Mouse (Mus musculus): ENCODE results near the gene Zfp61.

The Zfp61 gene

GRCm38 (mm10) chr7:24299823-24300481 is 1.1 kb downstream of the Zfp61 start:
- peaks cover 8% of the 10 kb centered on the region; the same call in 1 of the 2 replicates for H3K27me3 ChIP-seq (ENCODE audit: insufficient read depth, low read length)
- peak overlapping the region; percentile 97 for H3K4me3 ChIP-seq (replicated peaks; ENCODE audit: low read length)
- peaks cover 18% of the 10 kb centered on the region for H3K4me1 ChIP-seq (replicated peaks; ENCODE audit: low read depth, low read length)
- TF ChIP-seq CTCF (conservative IDR thresholded peaks at IDR 0.05; ENCODE audit: low read length) = no peak
- no peak for TF ChIP-seq POU5F1 (IDR thresholded peaks at IDR 0.05; ENCODE audit: borderline replicate concordance, low read length)
- TF ChIP-seq NANOG (IDR thresholded peaks at IDR 0.05; ENCODE audit: borderline replicate concordance, low read length) = no peak
- H3K36me3 ChIP-seq (ENCODE audit: insufficient read depth, low read length) = peaks cover 40% of the 10 kb centered on the region
- peaks cover 8% of the 10 kb centered on the region for H3K9me3 ChIP-seq (ENCODE audit: low read length)

DNA sequence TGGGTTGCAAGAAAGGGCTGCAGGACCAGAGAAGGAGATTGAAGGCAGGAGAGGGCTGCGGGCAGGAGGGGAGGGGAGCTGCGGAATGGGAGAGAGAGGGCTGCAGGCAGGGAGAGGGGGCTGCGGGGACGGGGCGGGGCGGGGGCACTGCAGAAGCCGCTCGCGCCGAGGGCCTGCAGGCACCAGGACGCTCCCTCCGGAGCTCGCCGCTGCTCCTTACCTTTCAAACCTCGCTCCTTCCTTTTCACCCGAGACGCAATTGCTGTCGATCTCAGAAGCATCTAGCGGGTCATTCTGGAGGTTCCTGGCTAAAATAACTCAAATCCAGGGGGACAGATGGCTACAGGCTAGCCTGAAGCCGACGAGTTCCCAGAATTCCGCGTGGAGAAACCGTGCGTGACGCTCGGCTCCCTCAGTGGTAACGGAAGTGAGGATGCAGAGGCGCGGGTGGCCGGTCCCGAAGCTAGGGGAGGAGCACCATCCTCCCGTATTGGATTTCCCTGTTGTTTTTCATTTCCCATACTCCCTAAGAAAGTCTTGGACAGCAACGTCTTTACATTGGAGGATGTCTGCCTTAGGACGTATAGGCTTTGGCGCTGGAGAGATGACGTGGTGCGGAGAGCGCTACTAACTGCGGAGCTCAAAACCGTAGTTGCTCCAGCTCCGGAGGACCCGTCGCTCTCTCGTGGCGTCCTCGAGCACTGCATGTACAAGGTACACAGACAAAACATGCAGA is 1.9 kb downstream of the Zfp61 start:
- Histone ChIP-seq H3K4me3 (replicated peaks; ENCODE audit: low read length) (peak overlapping the region; percentile 97), H3K36me3 (ENCODE audit: insufficient read depth, low read length) (peaks cover 46% of the 10 kb centered on the region), H3K27me3 (ENCODE audit: insufficient read depth, low read length) (peaks cover 8% of the 10 kb centered on the region; the same call in 1 of the 2 replicates), H3K9me3 (ENCODE audit: low read length) (peaks cover 8% of the 10 kb centered on the region), H3K4me1 (replicated peaks; ENCODE audit: low read depth, low read length) (peaks cover 18% of the 10 kb centered on the region)
- TF ChIP-seq POU5F1 (IDR thresholded peaks at IDR 0.05; ENCODE audit: borderline replicate concordance, low read length) (no peak), CTCF (conservative IDR thresholded peaks at IDR 0.05; ENCODE audit: low read length) (no peak), NANOG (IDR thresholded peaks at IDR 0.05; ENCODE audit: borderline replicate concordance, low read length) (no peak)

DNA sequence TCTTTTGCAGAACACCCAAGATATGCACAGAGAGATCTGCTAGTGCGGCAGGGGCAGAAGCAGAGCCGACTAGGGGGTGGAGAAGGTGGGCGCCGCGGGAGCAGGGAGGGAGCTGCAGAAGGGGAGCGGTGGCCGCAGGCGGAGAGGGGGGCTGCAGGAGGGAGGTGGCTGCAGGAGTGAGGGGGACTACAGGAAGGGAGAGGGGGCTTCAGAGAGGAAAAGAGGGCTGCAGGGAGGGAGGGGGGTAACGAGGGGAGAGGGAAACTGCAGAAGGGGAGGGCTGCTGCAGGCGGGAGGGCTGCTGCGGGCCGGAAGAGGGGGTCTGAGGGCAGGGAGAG is 2.4 kb downstream of the Zfp61 start:
- peaks cover 47% of the 10 kb centered on the region for H3K36me3 ChIP-seq (ENCODE audit: insufficient read depth, low read length)
- H3K27me3 ChIP-seq (ENCODE audit: insufficient read depth, low read length) = peaks cover 8% of the 10 kb centered on the region; the same call in 1 of the 2 replicates
- TF ChIP-seq CTCF (conservative IDR thresholded peaks at IDR 0.05; ENCODE audit: low read length) (no peak), NANOG (IDR thresholded peaks at IDR 0.05; ENCODE audit: borderline replicate concordance, low read length) (no peak), POU5F1 (IDR thresholded peaks at IDR 0.05; ENCODE audit: borderline replicate concordance, low read length) (no peak)
- peaks cover 8% of the 10 kb centered on the region for H3K9me3 ChIP-seq (ENCODE audit: low read length)
- peak overlapping the region; percentile 97 for H3K4me3 ChIP-seq (replicated peaks; ENCODE audit: low read length)
- H3K4me1 ChIP-seq (replicated peaks; ENCODE audit: low read depth, low read length) = peaks cover 18% of the 10 kb centered on the region

- H3K9me3 ChIP-seq (ENCODE audit: low read length) = no peaks in the 10 kb centered on the region
- peaks cover 39% of the 10 kb centered on the region for H3K36me3 ChIP-seq (ENCODE audit: insufficient read depth, low read length)
- peaks cover 8% of the 10 kb centered on the region; the same call in 1 of the 2 replicates for H3K27me3 ChIP-seq (ENCODE audit: insufficient read depth, low read length)
- TF ChIP-seq POU5F1 (IDR thresholded peaks at IDR 0.05; ENCODE audit: borderline replicate concordance, low read length) (no peak), CTCF (conservative IDR thresholded peaks at IDR 0.05; ENCODE audit: low read length) (no peak), NANOG (IDR thresholded peaks at IDR 0.05; ENCODE audit: borderline replicate concordance, low read length) (no peak)
- peaks cover 18% of the 10 kb centered on the region for H3K4me1 ChIP-seq (replicated peaks; ENCODE audit: low read depth, low read length)
- H3K4me3 ChIP-seq (replicated peaks; ENCODE audit: low read length) = no peak overlapping the region
These were observed 3.5 kb downstream of the Zfp61 start for GRCm38 (mm10) chr7:24297361-24298095.

DNA sequence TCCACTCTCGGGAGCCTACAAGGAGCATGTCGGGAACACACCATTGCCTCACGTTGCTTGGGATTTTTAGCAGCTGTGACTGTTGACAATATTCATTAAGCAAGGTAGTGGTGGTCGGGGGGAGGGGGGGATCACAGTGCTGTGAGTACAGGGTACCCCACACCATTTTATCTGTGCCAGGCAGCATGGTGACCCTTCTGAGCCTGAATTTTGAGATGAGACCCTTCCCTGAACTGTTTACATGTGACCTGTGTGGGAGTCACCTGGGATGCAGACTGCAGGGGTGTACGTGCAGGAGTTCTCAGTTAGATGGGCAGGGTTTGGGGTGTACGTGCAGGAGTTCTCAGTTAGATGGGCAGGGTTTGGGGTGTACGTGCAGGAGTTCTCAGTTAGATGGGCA is 4.6 kb downstream of the Zfp61 start:
- H3K36me3 ChIP-seq (ENCODE audit: insufficient read depth, low read length) = peaks cover 33% of the 10 kb centered on the region
- H3K4me3 ChIP-seq (replicated peaks; ENCODE audit: low read length) = no peak overlapping the region
- TF ChIP-seq POU5F1 (IDR thresholded peaks at IDR 0.05; ENCODE audit: borderline replicate concordance, low read length) = no peak
- TF ChIP-seq NANOG (IDR thresholded peaks at IDR 0.05; ENCODE audit: borderline replicate concordance, low read length) = no peak
- TF ChIP-seq CTCF (conservative IDR thresholded peaks at IDR 0.05; ENCODE audit: low read length) = no peak
- H3K4me1 ChIP-seq (replicated peaks; ENCODE audit: low read depth, low read length) = peaks cover 28% of the 10 kb centered on the region
- peaks cover 17% of the 10 kb centered on the region for H3K27me3 ChIP-seq (ENCODE audit: insufficient read depth, low read length)
- H3K9me3 ChIP-seq (ENCODE audit: low read length) = no peaks in the 10 kb centered on the region

DNA sequence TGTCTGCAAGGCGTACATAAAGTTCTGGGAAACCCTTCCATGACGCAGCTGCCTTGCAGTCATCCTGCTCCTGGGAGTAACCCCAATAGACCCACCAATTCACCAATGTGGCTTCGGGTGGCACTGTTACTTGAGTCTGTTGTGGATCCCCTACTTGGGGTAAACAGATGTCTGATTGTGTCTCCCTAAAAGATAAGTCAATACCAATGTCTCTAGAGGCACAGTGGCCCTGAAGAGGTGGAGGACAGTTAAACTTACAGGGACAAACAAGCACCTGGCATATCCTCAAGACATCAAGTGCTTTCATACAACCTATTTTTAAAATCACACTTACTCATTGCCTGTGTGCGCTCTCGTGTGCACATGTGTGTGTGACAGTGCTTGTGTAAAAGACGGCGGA is 5.7 kb downstream of the Zfp61 start:
- no peak for TF ChIP-seq CTCF (conservative IDR thresholded peaks at IDR 0.05; ENCODE audit: low read length)
- peaks cover 38% of the 10 kb centered on the region for H3K36me3 ChIP-seq (ENCODE audit: insufficient read depth, low read length)
- no peaks in the 10 kb centered on the region for H3K9me3 ChIP-seq (ENCODE audit: low read length)
- H3K4me3 ChIP-seq (replicated peaks; ENCODE audit: low read length) = no peak overlapping the region
- peaks cover 22% of the 10 kb centered on the region for H3K27me3 ChIP-seq (ENCODE audit: insufficient read depth, low read length)
- peaks cover 31% of the 10 kb centered on the region for H3K4me1 ChIP-seq (replicated peaks; ENCODE audit: low read depth, low read length)

GRCm38 (mm10) chr7:24294763-24295162 is 6.3 kb downstream of the Zfp61 start:
- H3K4me3 ChIP-seq (replicated peaks; ENCODE audit: low read length) = no peak overlapping the region
- H3K27me3 ChIP-seq (ENCODE audit: insufficient read depth, low read length) = peaks cover 19% of the 10 kb centered on the region
- H3K9me3 ChIP-seq (ENCODE audit: low read length) = no peaks in the 10 kb centered on the region
- H3K36me3 ChIP-seq (ENCODE audit: insufficient read depth, low read length) = peaks cover 38% of the 10 kb centered on the region
- H3K4me1 ChIP-seq (replicated peaks; ENCODE audit: low read depth, low read length) = peaks cover 25% of the 10 kb centered on the region
- TF ChIP-seq NANOG (IDR thresholded peaks at IDR 0.05; ENCODE audit: borderline replicate concordance, low read length) (no peak), POU5F1 (IDR thresholded peaks at IDR 0.05; ENCODE audit: borderline replicate concordance, low read length) (no peak), CTCF (conservative IDR thresholded peaks at IDR 0.05; ENCODE audit: low read length) (no peak)

GRCm38 (mm10) chr7:24293061-24293851 is 7.8 kb downstream of the Zfp61 start:
- Histone ChIP-seq H3K27me3 (ENCODE audit: insufficient read depth, low read length) (peaks cover 16% of the 10 kb centered on the region), H3K4me3 (replicated peaks; ENCODE audit: low read length) (no peak overlapping the region), H3K9me3 (ENCODE audit: low read length) (no peaks in the 10 kb centered on the region), H3K36me3 (ENCODE audit: insufficient read depth, low read length) (peaks cover 38% of the 10 kb centered on the region), H3K4me1 (replicated peaks; ENCODE audit: low read depth, low read length) (peaks cover 20% of the 10 kb centered on the region)
- TF ChIP-seq NANOG (IDR thresholded peaks at IDR 0.05; ENCODE audit: borderline replicate concordance, low read length) = no peak
- TF ChIP-seq CTCF (conservative IDR thresholded peaks at IDR 0.05; ENCODE audit: low read length) = no peak

Measured in E14TG2a.4 (cell line).